Mouse (Mus musculus) lung, postnatal 0 days (tissue): Measurements from ENCODE around the gene Cgnl1. TPM values are rescaled to one million over a fixed set of nuclear protein-coding genes. Genes with fewer than 3 reads are reported as not detected.

ENCODE experiments used
- ATAC-seq: fragments of 200-750 bp; cut with Nextera tagmentation; 2 replicates; pipeline ENCODE4 v1.8.0; 2017; ENCODE audit warnings: moderate library complexity
- DNase-seq: peaks from one replicate; pipeline ENCODE4 v3.0.0-alpha.2; 2016; ENCODE audit warnings: low spot score
- H3K27ac ChIP-seq: fragments of 300-500 bp; sonication (generic); 2 replicates; pipeline ENCODE4 v1.5.1; 2014; ENCODE audit warnings: antibody characterized with exemption, mild to moderate bottlenecking, low read length, mixed read lengths
- H3K27me3 ChIP-seq: fragments of 300-500 bp; sonication (generic); replicated peaks from 2 replicates; pipeline ENCODE4 v1.6.1; 2014; ENCODE audit warnings: low read length, mixed read lengths; ENCODE audit not compliant: insufficient read depth
- H3K36me3 ChIP-seq: fragments of 300-500 bp; sonication (generic); 2 replicates; pipeline ENCODE4 v1.6.1; 2014; ENCODE audit warnings: low read length, mixed read lengths; ENCODE audit not compliant: insufficient read depth
- H3K4me1 ChIP-seq: fragments of 300-500 bp; sonication (generic); 2 replicates; pipeline ENCODE4 v1.6.1; 2014; ENCODE audit warnings: antibody characterized with exemption, low read depth, low read length, mixed read lengths; ENCODE audit not compliant: insufficient read depth
- H3K4me2 ChIP-seq: fragments of 300-500 bp; sonication (generic); replicated peaks from 2 replicates; pipeline ENCODE4 v1.6.1; 2014; ENCODE audit warnings: low read depth, mild to moderate bottlenecking, low read length, moderate library complexity, mixed read lengths
- H3K4me3 ChIP-seq: fragments of 300-500 bp; sonication (generic); 2 replicates; pipeline ENCODE4 v1.5.1; 2014; ENCODE audit warnings: low read depth, low read length
- H3K9ac ChIP-seq: fragments of 300-500 bp; sonication (generic); replicated peaks from 2 replicates; pipeline ENCODE4 v1.6.1; 2014; ENCODE audit warnings: low read depth, mild to moderate bottlenecking
- H3K9me3 ChIP-seq: fragments of 300-500 bp; sonication (generic); 2 replicates; pipeline ENCODE4 v1.6.1; 2016; ENCODE audit warnings: low read length, mixed read lengths
- CTCF ChIP-seq: IDR thresholded peaks from 2 replicates; pipeline ENCODE4 v1.5.1; 2016; ENCODE audit warnings: antibody characterized with exemption, mild to moderate bottlenecking
- EP300 ChIP-seq: IDR thresholded peaks from 2 replicates; pipeline ENCODE4 v1.6.1; 2016; ENCODE audit warnings: antibody characterized with exemption, mild to moderate bottlenecking, control low read depth
- WGBS: fragments of 180-500 bp; shearing (Covaris S2); extraction: QIAGEN DNeasy Blood & Tissue Kit; methylation state at CpG from one replicate; pipeline ENCODE4 v1.1.7; 2014; 5-methylcytosine and 5-hydroxymethylcytosine counted together
- polyA plus RNA-seq: library from polyadenylated mRNA; unstranded; fragments of >200 nt; fragmentation: Nextera tagmentation; extraction: Ambion mirVana; gene quantifications from 2 replicates; pipeline ENCODE4 v1.2.1, GENCODE M21; 2015

Gene Cgnl1
- polyA plus RNA-seq, 1 experiment from 2014 or later, result 26.1 TPM

DNA sequence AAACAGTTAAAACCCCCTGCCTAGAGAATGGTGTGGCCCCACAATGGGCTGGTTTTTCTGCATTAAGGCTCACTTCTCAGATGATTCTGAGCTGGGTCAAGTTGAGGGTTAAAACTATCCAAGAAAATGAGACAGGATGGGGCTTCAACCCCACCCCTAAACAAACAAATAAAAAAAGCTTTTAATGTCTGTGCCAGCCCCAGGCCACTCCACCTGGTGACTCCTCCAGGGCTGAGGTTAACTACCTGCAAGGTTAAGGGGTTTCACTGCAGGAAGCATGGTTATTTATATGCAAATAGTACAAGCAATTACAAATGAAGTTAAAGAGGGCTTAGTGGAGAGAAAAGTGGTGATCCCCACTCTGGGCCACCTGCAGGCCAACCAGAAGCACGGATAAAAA lies 8.1 kb downstream of the Cgnl1 start:
- DNase-seq (no peak), ATAC-seq (no peak)
- 29% methylated on average over 1 of the region's 1 CpGs for WGBS
- no peaks in the 10 kb centered on the region for H3K27me3 ChIP-seq
- H3K4me1 ChIP-seq, result peaks cover 12% of the 10 kb centered on the region
- H3K36me3 ChIP-seq, result no peaks in the 10 kb centered on the region
- H3K4me2 ChIP-seq, result no peak overlapping the region
- TF ChIP-seq EP300 (no peak), CTCF (no peak)
- no peak overlapping the region for H3K4me3 ChIP-seq
- no peak overlapping the region for H3K27ac ChIP-seq
- no peak overlapping the region for H3K9ac ChIP-seq
- H3K9me3 ChIP-seq, result 0 out of 2 replicates have a peak, but pooled peaks cover 4% of the 10 kb centered on the region

DNA sequence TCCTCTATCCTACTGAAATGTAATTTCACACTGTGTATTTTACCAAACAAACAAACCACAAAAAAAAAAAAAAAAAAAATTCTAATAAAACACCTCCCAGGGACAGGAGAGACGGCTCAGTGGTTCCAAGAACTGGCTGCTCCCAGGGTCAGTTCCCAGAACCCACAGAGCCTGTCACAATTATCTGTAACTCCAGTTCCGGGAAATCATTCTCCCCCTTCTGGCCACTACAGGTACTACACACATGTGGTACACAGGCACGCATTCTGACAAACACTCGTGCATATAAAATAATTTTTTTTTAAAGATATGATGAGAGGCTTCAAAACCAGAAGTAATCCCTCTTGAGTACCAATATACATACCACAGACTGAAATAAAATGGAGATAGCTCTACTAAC lies 9.7 kb downstream of the Cgnl1 start:
- H3K4me1 ChIP-seq, result peaks cover 12% of the 10 kb centered on the region
- WGBS, result 91% methylated on average over 4 of the region's 4 CpGs
- H3K4me3 ChIP-seq, result no peak overlapping the region
- no peak for TF ChIP-seq EP300
- peak; percentile 46 for TF ChIP-seq CTCF
- H3K4me2 ChIP-seq, result no peak overlapping the region
- H3K9me3 ChIP-seq, result 0 out of 2 replicates have a peak, but pooled peaks cover 4% of the 10 kb centered on the region
- H3K9ac ChIP-seq, result no peak overlapping the region
- no peaks in the 10 kb centered on the region for H3K27me3 ChIP-seq
- no peaks in the 10 kb centered on the region for H3K36me3 ChIP-seq
- no peak overlapping the region for H3K27ac ChIP-seq
- ATAC-seq (no peak), DNase-seq (no peak)

GRCm38 (mm10) chr9:71760518-71761141 lies 10.8 kb downstream of the Cgnl1 start:
- 0 out of 2 replicates have a peak overlapping the region, but pooled peaks have one; percentile 17 for H3K4me2 ChIP-seq
- H3K9me3 ChIP-seq, result 0 out of 2 replicates have a peak, but pooled peaks cover 4% of the 10 kb centered on the region
- WGBS, result 37% methylated on average over 14 of the region's 14 CpGs
- no peaks in the 10 kb centered on the region for H3K36me3 ChIP-seq
- peak overlapping the region; percentile 83 for H3K27ac ChIP-seq
- no peak overlapping the region for H3K4me3 ChIP-seq
- H3K9ac ChIP-seq, result no peak overlapping the region
- no peak for DNase-seq
- TF ChIP-seq EP300 (no peak), CTCF (no peak)
- H3K27me3 ChIP-seq, result no peaks in the 10 kb centered on the region
- no peak for ATAC-seq
- peaks cover 12% of the 10 kb centered on the region for H3K4me1 ChIP-seq

GRCm38 (mm10) chr9:71759893-71760292 lies 11.5 kb downstream of the Cgnl1 start:
- ATAC-seq (peak; percentile 78), DNase-seq (peak; percentile 80)
- H3K36me3 ChIP-seq, result no peaks in the 10 kb centered on the region
- H3K9me3 ChIP-seq, result 0 out of 2 replicates have a peak, but pooled peaks cover 4% of the 10 kb centered on the region
- peak overlapping the region; percentile 83 for H3K27ac ChIP-seq
- H3K4me2 ChIP-seq, result 0 out of 2 replicates have a peak overlapping the region, but pooled peaks have one; percentile 17
- no peak overlapping the region for H3K9ac ChIP-seq
- no peak for TF ChIP-seq EP300
- TF ChIP-seq CTCF, result no peak
- H3K27me3 ChIP-seq, result no peaks in the 10 kb centered on the region
- 52% methylated on average over 5 of the region's 5 CpGs for WGBS
- H3K4me3 ChIP-seq, result no peak overlapping the region
- H3K4me1 ChIP-seq, result peaks cover 12% of the 10 kb centered on the region

- no peak overlapping the region for H3K27ac ChIP-seq
- 49% methylated on average over 8 of the region's 8 CpGs for WGBS
- H3K4me3 ChIP-seq, result no peak overlapping the region
- no peaks in the 10 kb centered on the region for H3K36me3 ChIP-seq
- H3K9me3 ChIP-seq, result 0 out of 2 replicates have a peak, but pooled peaks cover 4% of the 10 kb centered on the region
- no peak overlapping the region for H3K4me2 ChIP-seq
- no peak for DNase-seq
- TF ChIP-seq CTCF (no peak), EP300 (no peak)
- peaks cover 12% of the 10 kb centered on the region for H3K4me1 ChIP-seq
- H3K9ac ChIP-seq, result no peak overlapping the region
- H3K27me3 ChIP-seq, result no peaks in the 10 kb centered on the region
- ATAC-seq, result no peak
These were observed 14.0 kb downstream of the Cgnl1 start for GRCm38 (mm10) chr9:71757386-71757785.

DNA sequence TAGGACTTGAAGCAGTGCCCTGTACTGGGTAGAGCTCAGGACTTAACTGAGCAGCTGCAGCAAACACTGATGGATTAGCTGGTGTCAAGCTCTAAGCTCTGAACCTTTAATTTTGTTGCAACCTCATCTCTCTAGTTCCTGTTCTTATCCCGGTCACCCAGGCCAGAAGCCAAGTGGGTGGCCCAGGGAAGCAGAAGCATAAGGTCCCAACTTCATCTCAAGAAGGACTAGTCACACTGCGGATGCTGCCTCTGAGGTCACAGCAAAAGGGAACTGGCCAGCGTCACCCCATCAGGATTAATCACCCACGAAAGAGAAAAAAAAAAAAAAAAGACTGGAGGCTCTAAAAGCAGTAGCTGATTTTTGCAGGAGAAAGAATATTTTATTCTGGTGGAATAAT lies 14.5 kb downstream of the Cgnl1 start:
- no peak overlapping the region for H3K4me2 ChIP-seq
- no peak for ATAC-seq
- H3K9me3 ChIP-seq, result 0 out of 2 replicates have a peak, but pooled peaks cover 3% of the 10 kb centered on the region
- no peaks in the 10 kb centered on the region for H3K27me3 ChIP-seq
- 37% methylated on average over 4 of the region's 4 CpGs for WGBS
- TF ChIP-seq CTCF (no peak), EP300 (no peak)
- H3K4me1 ChIP-seq, result peaks cover 12% of the 10 kb centered on the region
- H3K9ac ChIP-seq, result no peak overlapping the region
- H3K36me3 ChIP-seq, result no peaks in the 10 kb centered on the region
- no peak for DNase-seq
- H3K27ac ChIP-seq, result no peak overlapping the region
- no peak overlapping the region for H3K4me3 ChIP-seq
